Mouse (Mus musculus) ES-E14 (cell line): Measurements from ENCODE around the gene Med13l.

Experiments
- CHD2 ChIP-seq: IDR thresholded peaks from 2 replicates; pipeline ENCODE4 v1.6.1; 2014; ENCODE audit warnings: mild to moderate bottlenecking, low read depth, low read length, inconsistent platforms
- MAFK ChIP-seq: IDR thresholded peaks from 2 replicates; pipeline ENCODE4 v1.6.1; 2014; ENCODE audit warnings: mild to moderate bottlenecking, low read depth, low read length, inconsistent platforms; ENCODE audit not compliant: insufficient read depth
- ZC3H11A ChIP-seq: IDR thresholded peaks from 2 replicates; pipeline ENCODE4 v1.6.1; 2012; ENCODE audit warnings: low read depth, mild to moderate bottlenecking, inconsistent platforms, low read length, borderline replicate concordance
- ZNF384 ChIP-seq: IDR thresholded peaks from 2 replicates; pipeline ENCODE4 v1.6.1; 2012; ENCODE audit warnings: low read depth, low read length, inconsistent platforms

DNA sequence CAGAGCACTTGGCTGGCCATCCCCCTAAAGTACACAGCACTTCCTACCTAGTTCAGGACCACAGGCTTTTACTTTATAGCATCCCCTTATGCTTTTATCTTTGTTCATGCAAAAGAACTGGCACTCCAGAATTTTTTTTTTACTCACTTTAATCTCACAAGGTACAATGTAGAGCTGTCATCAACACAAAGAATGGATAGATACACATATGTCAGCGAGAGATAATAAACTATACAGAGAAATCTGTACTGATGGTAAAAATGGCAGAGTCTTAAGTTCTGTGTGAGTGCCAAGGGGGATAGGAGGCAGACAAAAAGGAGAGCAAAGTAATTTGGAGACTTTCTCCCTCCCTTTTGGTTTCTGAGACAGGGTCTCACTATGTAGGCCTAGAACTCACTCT is 47.4 kb downstream of the Med13l start:
- TF ChIP-seq ZC3H11A (no peak), ZNF384 (no peak), MAFK (no peak), CHD2 (no peak)
